Comparison of ENCODE assay signal across 33 mouse cellular contexts in the genomic region with DNA sequence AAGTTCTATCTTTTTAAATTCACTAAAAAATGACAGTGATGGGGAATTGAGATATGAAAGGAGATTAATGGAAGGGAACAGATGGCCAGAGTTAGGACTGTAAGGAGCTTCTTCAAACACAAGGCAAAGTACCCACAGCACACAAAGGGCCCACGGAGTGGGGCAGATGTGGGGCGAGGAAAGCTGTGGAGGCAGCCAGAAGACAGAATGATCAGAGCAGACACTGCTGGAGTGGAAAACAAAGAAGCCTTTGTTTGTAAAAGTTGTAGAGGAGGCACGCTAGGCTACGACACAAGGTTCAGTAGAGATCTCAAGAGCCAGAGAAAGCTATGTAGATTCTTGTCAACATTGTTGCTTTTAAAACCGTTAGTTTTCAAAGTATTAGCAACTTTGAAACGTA. TPM values are rescaled to one million over a fixed set of nuclear protein-coding genes. Genes with fewer than 3 reads are reported as not detected.
A peak's percentile ranks its signal among the peaks of the same experiment; 100 is the strongest.
DNase-seq lines count a peak whose midpoint lies in the region; ATAC-seq and TF ChIP-seq lines count a peak whose summit lies in the region.
"Had no signal": no experiment of that assay in that cellular context is flagged by ENCODE, and none has a peak within 500 bp of the region (broad histone marks: within the 10 kb centered on the region; RNA-seq: fewer than 3 reads in every experiment).

No protein-coding gene starts in this region.

- ATAC-seq in liver, embryonic 12.5 days, result no peak
- ATAC-seq: forebrain, embryonic 15.5 days; hindbrain, postnatal 0 days; intestine, postnatal 0 days; lung, postnatal 0 days had no signal

- peak; percentile 6 for DNase-seq in embryo, embryonic 11 days
- DNase-seq in embryo, embryonic 9.5 days (ENCODE audit: extremely low spot score), result no peak
- no peak for DNase-seq in liver
- peak; percentile 24 for DNase-seq in brain, embryonic 14.5 days (ENCODE audit: low read depth)
- DNase-seq in mesoderm, embryonic 11.5 days (ENCODE audit: low read depth, low spot score), result peak; percentile 20
- no peak for DNase-seq in lung, postnatal 4 days
- DNase-seq in gastrocnemius, postnatal 25 days, result no peak
- DNase-seq: adrenal gland, postnatal 14 days; cerebellum, adult 18-20 months; cerebellum, postnatal 10 days; heart, postnatal 10 days; kidney, adult 9 months; kidney, postnatal 10 days; lung, adult 18-20 months; right cerebral cortex, postnatal 14 days; thymus, adult 18-20 months; thymus, postnatal 36 days had no signal

- no peak for TF ChIP-seq POLR2A in brain, embryonic 14.5 days (IDR thresholded peaks at IDR 0.05; ENCODE audit: borderline replicate concordance, extremely low read depth, insufficient read depth, insufficient read length, poor library complexity, severe bottlenecking)

- 0 out of 2 replicates have a peak overlapping the region, but pooled peaks have one; percentile 29 for H3K9ac ChIP-seq in liver, embryonic 12.5 days
- H3K9ac ChIP-seq: embryonic facial prominence, embryonic 13.5 days; forebrain, embryonic 15.5 days; heart, embryonic 13.5 days; limb, embryonic 12.5 days; neural tube, embryonic 12.5 days; stomach, embryonic 15.5 days had no signal

- no peak overlapping the region for H3K4me3 ChIP-seq in liver, embryonic 12.5 days
- H3K4me3 ChIP-seq: embryonic facial prominence, embryonic 13.5 days; forebrain, embryonic 10.5 days; forebrain, embryonic 15.5 days; heart, embryonic 13.5 days; limb, embryonic 12.5 days; myocyte; neural tube, embryonic 12.5 days; stomach, embryonic 15.5 days had no signal

- H3K4me1 ChIP-seq in liver, embryonic 12.5 days, result peaks cover 75% of the 10 kb centered on the region
- H3K4me1 ChIP-seq: embryonic facial prominence, embryonic 13.5 days; forebrain, embryonic 10.5 days; forebrain, embryonic 15.5 days; limb, embryonic 12.5 days; neural tube, embryonic 12.5 days; stomach, embryonic 15.5 days had no signal

- H3K36me3 ChIP-seq in liver, embryonic 12.5 days, result no peaks in the 10 kb centered on the region
- H3K36me3 ChIP-seq: embryonic facial prominence, embryonic 13.5 days; forebrain, embryonic 10.5 days; forebrain, embryonic 15.5 days; G1E; heart, embryonic 13.5 days; limb, embryonic 12.5 days; neural tube, embryonic 12.5 days; stomach, embryonic 15.5 days had no signal

- H3K4me2 ChIP-seq in liver, embryonic 12.5 days, result no peak overlapping the region
- H3K4me2 ChIP-seq: embryonic facial prominence, embryonic 13.5 days; forebrain, embryonic 15.5 days; heart, embryonic 13.5 days; limb, embryonic 12.5 days; midbrain, embryonic 11.5 days; neural tube, embryonic 12.5 days; stomach, embryonic 15.5 days had no signal

- WGBS in liver, embryonic 12.5 days (ENCODE audit: insufficient replicate concordance), result 78% methylated on average over 6 of the region's 6 CpGs

- H3K9me3 ChIP-seq in liver, embryonic 12.5 days (replicated peaks), result no peaks in the 10 kb centered on the region
- H3K9me3 ChIP-seq: forebrain, embryonic 10.5 days; forebrain, embryonic 15.5 days; G1E; heart, embryonic 13.5 days; limb, embryonic 12.5 days; neural tube, embryonic 12.5 days; stomach, embryonic 15.5 days had no signal

- H3K27me3 ChIP-seq in liver, embryonic 12.5 days (replicated peaks), result no peaks in the 10 kb centered on the region
- H3K27me3 ChIP-seq: embryonic facial prominence, embryonic 13.5 days; forebrain, embryonic 15.5 days; heart, embryonic 13.5 days; limb, embryonic 12.5 days; neural tube, embryonic 12.5 days; stomach, embryonic 15.5 days had no signal

- no peak for TF ChIP-seq CTCF in brain, embryonic 14.5 days (IDR thresholded peaks at IDR 0.05; ENCODE audit: borderline replicate concordance, extremely low read depth, insufficient read depth, insufficient read length)

- peak overlapping the region; percentile 77 for H3K27ac ChIP-seq in liver, embryonic 12.5 days
- H3K27ac ChIP-seq: embryonic facial prominence, embryonic 13.5 days; forebrain, embryonic 10.5 days; forebrain, embryonic 15.5 days; heart, embryonic 13.5 days; hindbrain, postnatal 0 days; limb, embryonic 12.5 days; macrophage; neural tube, embryonic 12.5 days; stomach, embryonic 15.5 days had no signal

RNA-seq across cellular contexts. Expression of gene Aqp9, which starts 17.1 kb away (rescaled TPM):
- polyA plus RNA-seq in liver, embryonic 12.5 days (2016; fragmentation: Nextera tagmentation; extraction: Ambion mirVana), result 10.1 and 10.3 TPM in 2 replicates
- polyA plus RNA-seq in brain, embryonic 14.5 days (2012; rRNA removed), result 0.34 and 0.36 TPM in 2 replicates
- under 1 TPM in 1 of 2 experiments, not detected in 1; 0.13 TPM for total RNA-seq in gastrocnemius, postnatal 25 days (2021)
- polyA plus RNA-seq: forebrain, embryonic 10.5 days; hindbrain, embryonic 11.5 days had no signal

Comparison
In these comparisons a context has a peak if more than half of its experiments do, and no peak if none do; other contexts are left out.
1. DNase-seq: peak in embryo, embryonic 11 days (single experiment), brain, embryonic 14.5 days (single experiment) and mesoderm, embryonic 11.5 days (single experiment); none in embryo, embryonic 9.5 days (single experiment), liver (single experiment), lung, postnatal 4 days (0 of 2) and gastrocnemius, postnatal 25 days (single experiment).